ENCODE assay signal across 25 mouse cellular contexts in the genomic region with DNA sequence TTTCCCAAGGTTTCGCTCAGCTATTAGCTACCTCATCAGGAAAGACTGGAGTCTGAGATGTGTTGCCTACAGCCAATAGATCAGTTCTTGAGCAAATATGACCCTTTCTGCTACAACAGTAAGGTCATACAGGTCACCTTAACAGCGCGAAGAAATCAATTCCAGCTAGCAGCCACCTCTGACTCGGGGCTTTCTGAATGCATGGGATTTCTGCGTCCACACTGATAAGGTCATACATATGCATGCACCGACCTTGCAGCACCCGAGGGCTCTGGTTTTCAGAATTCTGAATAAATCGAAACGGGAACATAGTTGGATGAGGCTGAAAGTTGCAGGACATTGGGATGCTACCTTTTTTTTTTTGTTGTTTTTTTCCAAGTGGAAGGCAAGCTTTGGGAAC.
A peak's percentile ranks its signal among the peaks of the same experiment; 100 is the strongest.
DNase-seq lines count a peak whose midpoint lies in the region; ATAC-seq lines count a peak whose summit lies in the region.
"Had no signal": no experiment of that assay in that cellular context is flagged by ENCODE, and none has a peak within 500 bp of the region (broad histone marks: within the 10 kb centered on the region; RNA-seq: fewer than 3 reads in every experiment).

No protein-coding gene starts in this region.

- H3K9me3 ChIP-seq in heart, embryonic 12.5 days (replicated peaks), result no peaks in the 10 kb centered on the region
- no peaks in the 10 kb centered on the region for H3K9me3 ChIP-seq in midbrain, embryonic 10.5 days (replicated peaks)
- no peaks in the 10 kb centered on the region for H3K9me3 ChIP-seq in midbrain, embryonic 16.5 days (replicated peaks; ENCODE audit: control insufficient read depth, low read length, poor library complexity, severe bottlenecking)
- no peaks in the 10 kb centered on the region for H3K9me3 ChIP-seq in midbrain, embryonic 12.5 days
- no peaks in the 10 kb centered on the region for H3K9me3 ChIP-seq in midbrain, embryonic 14.5 days (ENCODE audit: control insufficient read depth, low read length)
- no peaks in the 10 kb centered on the region for H3K9me3 ChIP-seq in intestine, embryonic 16.5 days (ENCODE audit: control insufficient read depth, low read length)
- H3K9me3 ChIP-seq: embryonic facial prominence, embryonic 10.5 days; embryonic facial prominence, embryonic 13.5 days; forebrain, embryonic 12.5 days; forebrain, embryonic 15.5 days; heart, embryonic 10.5 days; hindbrain, embryonic 13.5 days had no signal

- H3K9ac ChIP-seq in heart, embryonic 12.5 days, result no peak overlapping the region
- no peak overlapping the region for H3K9ac ChIP-seq in midbrain, embryonic 16.5 days (ENCODE audit: low read depth, low read length)
- H3K9ac ChIP-seq in midbrain, embryonic 12.5 days (replicated peaks), result no peak overlapping the region
- no peak overlapping the region for H3K9ac ChIP-seq in midbrain, embryonic 14.5 days (replicated peaks; ENCODE audit: low read length)
- no peak overlapping the region for H3K9ac ChIP-seq in intestine, embryonic 16.5 days (ENCODE audit: low read depth, low read length)
- H3K9ac ChIP-seq: embryonic facial prominence, embryonic 13.5 days; forebrain, embryonic 12.5 days; forebrain, embryonic 15.5 days; hindbrain, embryonic 13.5 days had no signal

- no peak overlapping the region for H3K4me3 ChIP-seq in heart, embryonic 12.5 days
- H3K4me3 ChIP-seq in midbrain, embryonic 10.5 days, result no peak overlapping the region
- H3K4me3 ChIP-seq in midbrain, embryonic 16.5 days (ENCODE audit: low read depth, low read length), result no peak overlapping the region
- H3K4me3 ChIP-seq in midbrain, embryonic 12.5 days, result no peak overlapping the region
- no peak overlapping the region for H3K4me3 ChIP-seq in midbrain, embryonic 14.5 days (replicated peaks; ENCODE audit: low read depth, low read length)
- H3K4me3 ChIP-seq in intestine, embryonic 16.5 days (ENCODE audit: low read length), result no peak overlapping the region
- H3K4me3 ChIP-seq: embryonic facial prominence, embryonic 10.5 days; embryonic facial prominence, embryonic 13.5 days; erythroblast, embryonic 14.5 days; forebrain, embryonic 12.5 days; forebrain, embryonic 15.5 days; heart, adult 2 months; heart, embryonic 10.5 days; hindbrain, embryonic 13.5 days had no signal

- ATAC-seq in heart, embryonic 12.5 days (ENCODE audit: insufficient number of reproducible peaks, low FRiP score), result no peak
- no peak for ATAC-seq in midbrain, embryonic 16.5 days
- ATAC-seq in midbrain, embryonic 12.5 days (ENCODE audit: low FRiP score, low read depth), result peak; percentile 41; the same call in 1 of the 2 replicates
- ATAC-seq in midbrain, embryonic 14.5 days (ENCODE audit: low FRiP score, low TSS enrichment), result no peak
- ATAC-seq in intestine, embryonic 16.5 days, result no peak
- ATAC-seq: CD4-positive, CD25-positive, alpha-beta regulatory T cell, adult 4 months; forebrain, embryonic 15.5 days; hindbrain, postnatal 0 days; inflammation-experienced regulatory T-cells, adult 6 months had no signal

- H3K4me2 ChIP-seq in heart, embryonic 12.5 days, result no peak overlapping the region
- H3K4me2 ChIP-seq in midbrain, embryonic 16.5 days (ENCODE audit: low read length), result no peak overlapping the region
- no peak overlapping the region for H3K4me2 ChIP-seq in midbrain, embryonic 12.5 days (replicated peaks)
- no peak overlapping the region for H3K4me2 ChIP-seq in midbrain, embryonic 14.5 days (ENCODE audit: low read length)
- H3K4me2 ChIP-seq in intestine, embryonic 16.5 days (ENCODE audit: low read depth, low read length), result no peak overlapping the region
- H3K4me2 ChIP-seq: embryonic facial prominence, embryonic 13.5 days; forebrain, embryonic 12.5 days; forebrain, embryonic 15.5 days; hindbrain, embryonic 13.5 days had no signal

- DNase-seq in heart, adult 11 months, result peak; percentile 74
- DNase-seq in midbrain, embryonic 10.5 days (ENCODE audit: low spot score), result no peak
- peak; percentile 40 for DNase-seq in midbrain, embryonic 14.5 days
- DNase-seq in retina, postnatal 1 day, result no peak
- DNase-seq: adrenal gland, adult 8-10 months; adrenal gland, postnatal 25 days; cerebellum, adult 18-20 months; cerebellum, adult 9-10 months; cerebellum, postnatal 14 days; gastrocnemius, postnatal 25 days; heart, adult 2 months had no signal

- no peak overlapping the region for H3K27ac ChIP-seq in heart, embryonic 12.5 days (ENCODE audit: poor library complexity, severe bottlenecking)
- H3K27ac ChIP-seq in midbrain, embryonic 10.5 days (replicated peaks), result peak overlapping the region; percentile 49; the same call in 1 of the 2 replicates
- no peak overlapping the region for H3K27ac ChIP-seq in midbrain, embryonic 16.5 days (ENCODE audit: low read length)
- H3K27ac ChIP-seq in midbrain, embryonic 12.5 days (replicated peaks), result no peak overlapping the region
- H3K27ac ChIP-seq in midbrain, embryonic 14.5 days (replicated peaks; ENCODE audit: low read depth, low read length), result no peak overlapping the region; the same call in 1 of the 2 replicates
- H3K27ac ChIP-seq in intestine, embryonic 16.5 days (ENCODE audit: low read length), result no peak overlapping the region
- H3K27ac ChIP-seq: embryonic facial prominence, embryonic 10.5 days; embryonic facial prominence, embryonic 13.5 days; forebrain, embryonic 12.5 days; forebrain, embryonic 15.5 days; heart, adult 2 months; heart, embryonic 10.5 days; hindbrain, embryonic 13.5 days; hindbrain, postnatal 0 days had no signal

- no peaks in the 10 kb centered on the region for H3K36me3 ChIP-seq in heart, embryonic 12.5 days
- no peaks in the 10 kb centered on the region for H3K36me3 ChIP-seq in midbrain, embryonic 10.5 days
- H3K36me3 ChIP-seq in midbrain, embryonic 16.5 days (ENCODE audit: control insufficient read depth, insufficient read depth, low read length), result no peaks in the 10 kb centered on the region
- no peaks in the 10 kb centered on the region for H3K36me3 ChIP-seq in midbrain, embryonic 12.5 days
- no peaks in the 10 kb centered on the region for H3K36me3 ChIP-seq in midbrain, embryonic 14.5 days (ENCODE audit: control insufficient read depth, insufficient read depth, low read length)
- H3K36me3 ChIP-seq in intestine, embryonic 16.5 days (ENCODE audit: control insufficient read depth, insufficient read depth, low read length), result no peaks in the 10 kb centered on the region
- H3K36me3 ChIP-seq: embryonic facial prominence, embryonic 10.5 days; embryonic facial prominence, embryonic 13.5 days; forebrain, embryonic 12.5 days; forebrain, embryonic 15.5 days; heart, embryonic 10.5 days; hindbrain, embryonic 13.5 days had no signal

- 68% methylated on average over 9 of the region's 9 CpGs for WGBS in heart, embryonic 12.5 days
- 76% methylated on average over 9 of the region's 9 CpGs for whole genome bisulfite sequencing in midbrain, embryonic 10.5 days
- 60% methylated on average over 9 of the region's 9 CpGs for WGBS in midbrain, embryonic 16.5 days
- 55% methylated on average over 9 of the region's 9 CpGs for WGBS in midbrain, embryonic 12.5 days
- 52% methylated on average over 9 of the region's 9 CpGs for WGBS in midbrain, embryonic 14.5 days
- WGBS in intestine, embryonic 16.5 days, result 62% methylated on average over 9 of the region's 9 CpGs

- peaks cover 4% of the 10 kb centered on the region; the same call in 1 of the 2 replicates for H3K27me3 ChIP-seq in heart, embryonic 12.5 days (replicated peaks)
- no peaks in the 10 kb centered on the region for H3K27me3 ChIP-seq in midbrain, embryonic 10.5 days (ENCODE audit: low read depth, poor library complexity, severe bottlenecking)
- no peaks in the 10 kb centered on the region for H3K27me3 ChIP-seq in midbrain, embryonic 16.5 days (ENCODE audit: control insufficient read depth, insufficient read depth, low read depth, low read length)
- H3K27me3 ChIP-seq in midbrain, embryonic 12.5 days, result no peaks in the 10 kb centered on the region
- H3K27me3 ChIP-seq in midbrain, embryonic 14.5 days (ENCODE audit: control insufficient read depth, insufficient read depth, low read length), result no peaks in the 10 kb centered on the region
- no peaks in the 10 kb centered on the region for H3K27me3 ChIP-seq in intestine, embryonic 16.5 days (replicated peaks; ENCODE audit: control insufficient read depth, insufficient read depth, low read length)
- H3K27me3 ChIP-seq: embryonic facial prominence, embryonic 13.5 days; forebrain, embryonic 12.5 days; forebrain, embryonic 15.5 days; hindbrain, embryonic 13.5 days had no signal

- 0 out of 2 replicates have a peak, but pooled peaks cover 3% of the 10 kb centered on the region for H3K4me1 ChIP-seq in heart, embryonic 12.5 days (replicated peaks)
- H3K4me1 ChIP-seq in midbrain, embryonic 10.5 days, result peaks cover 10% of the 10 kb centered on the region
- peaks cover 5% of the 10 kb centered on the region; the same call in 1 of the 2 replicates for H3K4me1 ChIP-seq in midbrain, embryonic 16.5 days (ENCODE audit: control insufficient read depth, insufficient read depth, low read length)
- H3K4me1 ChIP-seq in midbrain, embryonic 12.5 days, result no peaks in the 10 kb centered on the region; the same call in 1 of the 2 replicates
- 0 out of 2 replicates have a peak, but pooled peaks cover 13% of the 10 kb centered on the region for H3K4me1 ChIP-seq in midbrain, embryonic 14.5 days (ENCODE audit: control insufficient read depth, insufficient read depth, low read length)
- H3K4me1 ChIP-seq in intestine, embryonic 16.5 days (ENCODE audit: control insufficient read depth, insufficient read depth, low read length), result no peaks in the 10 kb centered on the region
- H3K4me1 ChIP-seq: embryonic facial prominence, embryonic 10.5 days; embryonic facial prominence, embryonic 13.5 days; heart, embryonic 10.5 days had no signal

Comparison
In these comparisons a context has a peak if more than half of its experiments do, and no peak if none do; other contexts are left out.
1. DNase-seq: peak in heart, adult 11 months (single experiment) and midbrain, embryonic 14.5 days (single experiment); none in midbrain, embryonic 10.5 days (single experiment) and retina, postnatal 1 day (single experiment).